Mouse (Mus musculus) frontal cortex, postnatal 14 days (tissue): ENCODE measurements at regions not wholly inside any gene's neighbourhood (a gene's known extent, or its start where the extent isn't known, plus 50 kb on each side); places are given as distances from the start of the nearest gene placed in this dataset.

ENCODE experiments used
- DNase-seq, 2 experiments: peaks; one replicate each; pipeline ENCODE4 v3.0.0; 2022; ENCODE audit warnings: low spot score in 2 of 2

- DNase-seq = peak; percentile 26 to 27
These were observed 64.6 kb downstream of the Htr5a start for GRCm38 (mm10) chr5:27906550-27906949.

- DNase-seq = no peak
These were observed 66.5 kb downstream of the Htr5a start for GRCm38 (mm10) chr5:27908329-27908960.
